In genomic region chr13:83624651-83625050, GRCm38 (mm10) we compare ENCODE assay signal across 21 mouse cellular contexts.
"Had no signal": no experiment of that assay in that cellular context is flagged by ENCODE, and none has a peak within 500 bp of the region (broad histone marks: within the 10 kb centered on the region; RNA-seq: fewer than 3 reads in every experiment).

No protein-coding gene starts in this region.

- ATAC-seq: hindbrain, postnatal 0 days; intestine, embryonic 16.5 days had no signal

- H3K4me3 ChIP-seq: heart, embryonic 10.5 days; heart, embryonic 12.5 days; hindbrain, embryonic 13.5 days; hindbrain, embryonic 15.5 days; layer of hippocampus, adult 2 months; limb, embryonic 10.5 days; limb, embryonic 12.5 days; liver, embryonic 13.5 days; liver, embryonic 15.5 days had no signal

- DNase-seq: gastrocnemius, postnatal 14 days; gastrocnemius, postnatal 36 days; heart, adult 18-20 months; heart, postnatal 10 days; kidney, adult 18-20 months; kidney, adult 8-10 months; kidney, postnatal 10 days; kidney, postnatal 25 days; kidney, postnatal 4 days; liver; liver, embryonic 13.5 days had no signal

- H3K27ac ChIP-seq: heart, embryonic 10.5 days; hindbrain, embryonic 13.5 days; hindbrain, embryonic 15.5 days; hindbrain, postnatal 0 days; layer of hippocampus, adult 2 months; limb, embryonic 10.5 days; limb, embryonic 12.5 days; liver, embryonic 13.5 days; liver, embryonic 15.5 days had no signal
